Mouse (Mus musculus) cortical plate, adult 2 months (tissue): ENCODE data around the gene Notch4.

Experiments
- CTCF ChIP-seq: fragments of 200-500 bp; IDR thresholded peaks from 2 replicates; pipeline ENCODE4 v1.5.1; 2011; ENCODE audit warnings: mild to moderate bottlenecking, control low read depth, low read length; ENCODE audit not compliant: insufficient read depth; ENCODE audit errors: extremely low read depth
- POLR2A ChIP-seq: fragments of 200-500 bp; IDR thresholded peaks from 2 replicates; pipeline ENCODE4 v1.6.1; 2011; ENCODE audit warnings: mild to moderate bottlenecking, low read length, control low read depth; ENCODE audit not compliant: insufficient read depth; ENCODE audit errors: extremely low read depth

GRCm38 (mm10) chr17:34611050-34611449, 47.0 kb downstream of the Notch4 start:
- no peak for TF ChIP-seq CTCF
- TF ChIP-seq POLR2A = no peak
